Mouse (Mus musculus) liver, embryonic 11.5 days (tissue): ENCODE data around the gene Vmn2r108. TPM values are rescaled to one million over a fixed set of nuclear protein-coding genes. Genes with fewer than 3 reads are reported as not detected.
"Not testable (repeated sequence)": the region's sequence is repeated elsewhere in the genome, so short reads cannot be mapped to it uniquely, and the experiment has no call there.

Source experiments
- ATAC-seq: fragments of 200-750 bp; cut with Nextera tagmentation; replicated peaks from 2 replicates; pipeline ENCODE4 v1.8.0; 2017; ENCODE audit warnings: moderate number of reproducible peaks, mild to moderate bottlenecking, moderate TSS enrichment, moderate library complexity; ENCODE audit not compliant: low FRiP score
- DNase-seq: peaks from one replicate; pipeline ENCODE4 v3.0.0-alpha.2; 2017; ENCODE audit warnings: low spot score
- H3K27ac ChIP-seq: fragments of 300-500 bp; sonication (generic); 2 replicates; pipeline ENCODE4 v1.5.1; 2014; ENCODE audit warnings: mild to moderate bottlenecking, low read depth, low read length, control low read depth
- H3K27me3 ChIP-seq: fragments of 300-500 bp; sonication (generic); replicated peaks from 2 replicates; pipeline ENCODE4 v1.6.1; 2014; ENCODE audit warnings: low read length, mixed read lengths; ENCODE audit not compliant: control insufficient read depth, insufficient read depth
- H3K36me3 ChIP-seq: fragments of 300-500 bp; sonication (generic); 2 replicates; pipeline ENCODE4 v1.6.1; 2014; ENCODE audit warnings: mild to moderate bottlenecking, low read length, moderate library complexity, mixed read lengths; ENCODE audit not compliant: control insufficient read depth, insufficient read depth
- H3K4me1 ChIP-seq: fragments of 300-500 bp; sonication (generic); replicated peaks from 2 replicates; pipeline ENCODE4 v1.6.1; 2014; ENCODE audit warnings: low read length, mixed read lengths; ENCODE audit not compliant: control insufficient read depth, insufficient read depth
- H3K4me2 ChIP-seq: fragments of 300-500 bp; sonication (generic); 2 replicates; pipeline ENCODE4 v1.6.1; 2014; ENCODE audit warnings: mild to moderate bottlenecking, control low read depth, moderate library complexity
- H3K4me3 ChIP-seq: fragments of 300-500 bp; sonication (generic); 2 replicates; pipeline ENCODE4 v1.5.1; 2014; ENCODE audit warnings: low read depth, low read length, control low read depth
- H3K9ac ChIP-seq: fragments of 300-500 bp; sonication (generic); 2 replicates; pipeline ENCODE4 v1.6.1; 2014; ENCODE audit warnings: low read depth, low read length, control low read depth
- H3K9me3 ChIP-seq: fragments of 300-500 bp; sonication (generic); 2 replicates; pipeline ENCODE4 v1.6.1; 2016; ENCODE audit warnings: low read length, inconsistent platforms, mixed read lengths; ENCODE audit not compliant: control insufficient read depth
- WGBS: fragments of 180-500 bp; shearing (Covaris S2); extraction: QIAGEN DNeasy Blood & Tissue Kit; methylation state at CpG from one replicate; pipeline ENCODE4 v1.1.7; 2014; 5-methylcytosine and 5-hydroxymethylcytosine counted together
- polyA plus RNA-seq: library from polyadenylated mRNA; unstranded; fragments of >200 nt; fragmentation: Nextera tagmentation; extraction: Ambion mirVana; gene quantifications from 2 replicates; pipeline ENCODE4 v1.2.1, GENCODE M21; 2014

Vmn2r108 gene
- polyA plus RNA-seq: not detected in 2 replicates

GRCm38 (mm10) chr17:20481231-20481630 lies at the start of gene Vmn2r108:
Vmn2r108 (minus strand) TSS chr17:20481331.
- Histone ChIP-seq H3K9me3 (no peaks in the 10 kb centered on the region), H3K4me3 (no peak within 1 kb of the TSS), H3K27ac (no peak within 1 kb of the TSS), H3K27me3 (no peaks in the 10 kb centered on the region), H3K36me3 (no peaks in the 10 kb centered on the region), H3K9ac (no peak within 1 kb of the TSS), H3K4me2 (no peak within 1 kb of the TSS), H3K4me1 (no peaks in the 10 kb centered on the region)
- DNase-seq: no peak
- no peak for ATAC-seq

GRCm38 (mm10) chr17:20508247-20508646 lies 27.1 kb upstream of the Vmn2r108 start:
- not testable (repeated sequence) for H3K9me3 ChIP-seq, H3K4me1 ChIP-seq, H3K4me2 ChIP-seq, H3K9ac ChIP-seq, ATAC-seq, H3K36me3 ChIP-seq, DNase-seq, H3K27me3 ChIP-seq, H3K4me3 ChIP-seq, H3K27ac ChIP-seq

GRCm38 (mm10) chr17:20497858-20498257 lies 16.7 kb upstream of the Vmn2r108 start, which contains the start of gene Vmn1r225:
Vmn1r225 (plus strand) TSS chr17:20498158.
- Histone ChIP-seq H3K4me2 (no peak within 1 kb of the TSS), H3K9ac (no peak within 1 kb of the TSS), H3K36me3 (no peaks in the 10 kb centered on the region), H3K27ac (no peak within 1 kb of the TSS), H3K9me3 (no peaks in the 10 kb centered on the region; the same call in 1 of the 2 replicates), H3K4me1 (no peaks in the 10 kb centered on the region), H3K27me3 (no peaks in the 10 kb centered on the region), H3K4me3 (no peak within 1 kb of the TSS)
- DNase-seq: no peak
- no peak for ATAC-seq

GRCm38 (mm10) chr17:20473311-20473710 lies 7.8 kb downstream of the Vmn2r108 start:
- 62% methylated on average over 3 of the region's 3 CpGs for WGBS

GRCm38 (mm10) chr17:20439263-20439662 lies 41.9 kb downstream of the Vmn2r108 start:
- no peaks in the 10 kb centered on the region for H3K27me3 ChIP-seq
- H3K4me3 ChIP-seq: no peak overlapping the region
- no peak overlapping the region for H3K9ac ChIP-seq
- DNase-seq (no peak), ATAC-seq (no peak)
- no peak overlapping the region for H3K27ac ChIP-seq
- no peaks in the 10 kb centered on the region for H3K4me1 ChIP-seq
- no peak overlapping the region for H3K4me2 ChIP-seq
- no peaks in the 10 kb centered on the region for H3K9me3 ChIP-seq
- H3K36me3 ChIP-seq: no peaks in the 10 kb centered on the region

More at GRCm38 (mm10) chr17:20473311-20473710, 7.8 kb downstream of the Vmn2r108 start:
- Histone ChIP-seq H3K36me3 (no peaks in the 10 kb centered on the region), H3K4me3 (no peak overlapping the region), H3K9ac (no peak overlapping the region), H3K9me3 (no peaks in the 10 kb centered on the region), H3K4me2 (no peak overlapping the region), H3K27ac (no peak overlapping the region), H3K4me1 (no peaks in the 10 kb centered on the region), H3K27me3 (no peaks in the 10 kb centered on the region)
- ATAC-seq (no peak), DNase-seq (no peak)

- 30% methylated on average over 1 of the region's 1 CpGs for WGBS
- no peaks in the 10 kb centered on the region for H3K27me3 ChIP-seq
- no peaks in the 10 kb centered on the region for H3K36me3 ChIP-seq
- H3K4me2 ChIP-seq: no peak within 1 kb of the TSS
- DNase-seq: no peak
- H3K4me1 ChIP-seq: no peaks in the 10 kb centered on the region
- peaks cover 4% of the 10 kb centered on the region; the same call in 1 of the 2 replicates for H3K9me3 ChIP-seq
- no peak within 1 kb of the TSS for H3K27ac ChIP-seq
- no peak for ATAC-seq
- H3K4me3 ChIP-seq: no peak within 1 kb of the TSS
- no peak within 1 kb of the TSS for H3K9ac ChIP-seq
Measured at GRCm38 (mm10) chr17:20413846-20414245, 67.3 kb downstream of the Vmn2r108 start, which contains the start of gene Vmn1r224. Vmn1r224 (plus strand) TSS chr17:20414146.

Other genes starting within 250 kb of the Vmn2r108 start
- not detected in 2 replicates for gene Vmn2r105, start 246.3 kb downstream of the Vmn2r108 start, polyA plus RNA-seq
- not detected in 2 replicates for gene Vmn2r106, start 195.8 kb downstream of the Vmn2r108 start, polyA plus RNA-seq
- not detected in 2 replicates for gene Vmn2r107, start 136.1 kb downstream of the Vmn2r108 start, polyA plus RNA-seq
- not detected in 2 replicates for gene Vmn1r224, start 67.2 kb downstream of the Vmn2r108 start, polyA plus RNA-seq
- gene Vmn1r225, start 16.8 kb upstream of the Vmn2r108 start, polyA plus RNA-seq: not detected in 2 replicates
- not detected in 2 replicates for gene Vmn2r109, start 83.4 kb upstream of the Vmn2r108 start, polyA plus RNA-seq
- gene Vmn2r110, start 115.1 kb upstream of the Vmn2r108 start, polyA plus RNA-seq: 0.04 and 0.05 TPM in 2 replicates
- gene Fpr-rs3, start 143.5 kb upstream of the Vmn2r108 start, polyA plus RNA-seq: not detected in 2 replicates
- gene Vmn1r226, start 201.5 kb upstream of the Vmn2r108 start, polyA plus RNA-seq: not detected in 2 replicates
- gene Vmn1r227, start 248.5 kb upstream of the Vmn2r108 start, polyA plus RNA-seq: not detected in 2 replicates